Mouse (Mus musculus) stomach, embryonic 14.5 days (tissue): Measurements from ENCODE around the gene Cyp2c23. TPM values are rescaled to one million over a fixed set of nuclear protein-coding genes. Genes with fewer than 3 reads are reported as not detected.

Experiments used
- ATAC-seq: fragments of 200-750 bp; cut with Nextera tagmentation; 2 replicates; pipeline ENCODE4 v1.8.0; 2017; ENCODE audit warnings: low read depth, moderate TSS enrichment; ENCODE audit not compliant: insufficient number of reproducible peaks, insufficient read depth, low FRiP score
- H3K27ac ChIP-seq: fragments of 300-500 bp; sonication (generic); 2 replicates; pipeline ENCODE4 v1.5.1; 2014; ENCODE audit warnings: mild to moderate bottlenecking, low read length, moderate library complexity, mixed read lengths
- H3K27me3 ChIP-seq: fragments of 300-500 bp; sonication (generic); 2 replicates; pipeline ENCODE4 v1.6.1; 2014; ENCODE audit warnings: low read length, control low read depth, mixed read lengths; ENCODE audit not compliant: control insufficient read depth, insufficient read depth
- H3K36me3 ChIP-seq: fragments of 300-500 bp; sonication (generic); 2 replicates; pipeline ENCODE4 v1.6.1; 2014; ENCODE audit warnings: mild to moderate bottlenecking, control low read depth, low read length, moderate library complexity, mixed read lengths; ENCODE audit not compliant: control insufficient read depth, insufficient read depth
- H3K4me1 ChIP-seq: fragments of 300-500 bp; sonication (generic); 2 replicates; pipeline ENCODE4 v1.6.1; 2014; ENCODE audit warnings: low read length, control low read depth, mixed read lengths; ENCODE audit not compliant: control insufficient read depth, insufficient read depth
- H3K4me2 ChIP-seq: fragments of 300-500 bp; sonication (generic); replicated peaks from 2 replicates; pipeline ENCODE4 v1.6.1; 2014; ENCODE audit warnings: low read depth, low read length, control low read depth
- H3K4me3 ChIP-seq: fragments of 300-500 bp; sonication (generic); 2 replicates; pipeline ENCODE4 v1.5.1; 2014; ENCODE audit warnings: low read depth, low read length, control low read depth
- H3K9ac ChIP-seq: fragments of 300-500 bp; sonication (generic); replicated peaks from 2 replicates; pipeline ENCODE4 v1.6.1; 2014; ENCODE audit warnings: low read depth, mild to moderate bottlenecking, control low read depth, low read length, moderate library complexity, mixed read lengths
- H3K9me3 ChIP-seq: fragments of 300-500 bp; sonication (generic); 2 replicates; pipeline ENCODE4 v1.6.1; 2016; ENCODE audit warnings: low read depth, low read length, control low read depth; ENCODE audit not compliant: control insufficient read depth
- WGBS: fragments of 180-500 bp; shearing (Covaris S2); extraction: QIAGEN DNeasy Blood & Tissue Kit; methylation state at CpG from one replicate; pipeline ENCODE4 v1.1.7; 2014; 5-methylcytosine and 5-hydroxymethylcytosine counted together
- polyA plus RNA-seq: library from polyadenylated mRNA; unstranded; fragments of >200 nt; fragmentation: Nextera tagmentation; extraction: Ambion mirVana; gene quantifications from 2 replicates; pipeline ENCODE4 v1.2.1, GENCODE M21; 2014

Gene Cyp2c23
- 1.7 TPM in 2 replicates for polyA plus RNA-seq

- Histone ChIP-seq H3K9ac (no peak within 1 kb of the TSS), H3K4me3 (no peak within 1 kb of the TSS), H3K27me3 (no peaks in the 10 kb centered on the region), H3K27ac (no peak within 1 kb of the TSS), H3K36me3 (no peaks in the 10 kb centered on the region), H3K9me3 (no peaks in the 10 kb centered on the region), H3K4me2 (no peak within 1 kb of the TSS), H3K4me1 (no peaks in the 10 kb centered on the region)
- ATAC-seq: no peak
- 64% methylated on average over 8 of the region's 8 CpGs for WGBS
Measured at GRCm38 (mm10) chr19:44028972-44029371, at the start of gene Cyp2c23. Gene Cyp2c23, minus strand, starts transcription at chr19:44029208.

- Histone ChIP-seq H3K9ac (no peak overlapping the region), H3K9me3 (no peaks in the 10 kb centered on the region), H3K4me1 (no peaks in the 10 kb centered on the region), H3K27ac (no peak overlapping the region), H3K27me3 (no peaks in the 10 kb centered on the region), H3K36me3 (peaks cover 43% of the 10 kb centered on the region), H3K4me2 (no peak overlapping the region), H3K4me3 (no peak overlapping the region)
- WGBS: 86% methylated on average over 4 of the region's 4 CpGs
- ATAC-seq: no peak
Measured at GRCm38 (mm10) chr19:44077024-44077423, 48.0 kb upstream of the Cyp2c23 start.

DNA sequence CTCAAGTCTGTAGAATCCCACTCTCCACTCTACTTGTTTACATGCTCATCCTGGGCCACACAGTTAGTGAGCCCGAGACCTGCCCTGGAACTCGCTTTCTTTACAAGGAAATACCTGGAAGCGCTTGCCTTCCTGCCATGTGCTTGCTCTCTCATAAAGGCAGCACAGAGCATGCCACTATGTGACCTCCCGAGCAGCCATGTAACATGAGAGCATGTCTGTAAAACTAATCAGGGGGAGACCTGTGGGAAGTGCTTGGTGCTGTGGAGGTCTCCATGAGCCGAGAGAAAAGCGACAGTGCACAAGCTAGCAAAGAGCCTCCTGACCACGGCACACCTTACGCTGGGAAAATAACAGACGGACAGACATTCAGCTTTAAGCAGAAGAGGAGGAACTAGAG, 47.4 kb upstream of the Cyp2c23 start:
- no peaks in the 10 kb centered on the region for H3K9me3 ChIP-seq
- H3K27me3 ChIP-seq: no peaks in the 10 kb centered on the region
- no peak overlapping the region for H3K27ac ChIP-seq
- H3K4me3 ChIP-seq: no peak overlapping the region
- no peak for ATAC-seq
- H3K36me3 ChIP-seq: peaks cover 40% of the 10 kb centered on the region
- WGBS: 82% methylated on average over 9 of the region's 9 CpGs
- H3K4me1 ChIP-seq: no peaks in the 10 kb centered on the region
- no peak overlapping the region for H3K4me2 ChIP-seq
- H3K9ac ChIP-seq: no peak overlapping the region

DNA sequence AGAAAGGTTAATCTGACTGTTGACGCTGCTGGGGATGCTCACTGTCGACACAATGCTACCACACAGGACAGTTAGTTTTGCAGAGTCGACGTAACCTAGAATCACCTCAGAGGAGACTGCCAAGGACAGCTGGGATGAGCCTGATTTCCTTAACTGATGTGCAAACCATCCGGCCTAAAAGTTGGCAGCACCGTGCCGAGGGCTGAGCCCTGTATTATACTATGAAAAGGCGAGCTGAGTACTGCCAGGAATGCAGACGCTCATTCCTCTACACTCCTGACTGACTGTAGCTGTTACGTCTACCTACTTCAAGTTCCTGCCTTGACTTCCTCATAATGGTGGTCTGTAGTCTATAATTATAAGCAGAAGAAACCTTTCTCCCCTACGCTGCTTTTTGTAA, 46.0 kb upstream of the Cyp2c23 start:
- H3K27me3 ChIP-seq: no peaks in the 10 kb centered on the region
- no peak overlapping the region for H3K4me3 ChIP-seq
- H3K27ac ChIP-seq: no peak overlapping the region
- H3K4me1 ChIP-seq: no peaks in the 10 kb centered on the region
- no peak for ATAC-seq
- no peak overlapping the region for H3K9ac ChIP-seq
- 83% methylated on average over 11 of the region's 11 CpGs for WGBS
- H3K4me2 ChIP-seq: no peak overlapping the region
- peaks cover 30% of the 10 kb centered on the region for H3K36me3 ChIP-seq
- no peaks in the 10 kb centered on the region for H3K9me3 ChIP-seq

GRCm38 (mm10) chr19:44071166-44071565, 42.2 kb upstream of the Cyp2c23 start:
- WGBS: 51% methylated on average over 5 of the region's 5 CpGs
- H3K9ac ChIP-seq: no peak overlapping the region
- H3K27ac ChIP-seq: no peak overlapping the region
- H3K4me3 ChIP-seq: no peak overlapping the region
- no peaks in the 10 kb centered on the region for H3K9me3 ChIP-seq
- H3K4me2 ChIP-seq: no peak overlapping the region
- H3K27me3 ChIP-seq: no peaks in the 10 kb centered on the region
- no peak for ATAC-seq
- H3K4me1 ChIP-seq: 0 out of 2 replicates have a peak, but pooled peaks cover 3% of the 10 kb centered on the region
- H3K36me3 ChIP-seq: peaks cover 11% of the 10 kb centered on the region; the same call in 1 of the 2 replicates

DNA sequence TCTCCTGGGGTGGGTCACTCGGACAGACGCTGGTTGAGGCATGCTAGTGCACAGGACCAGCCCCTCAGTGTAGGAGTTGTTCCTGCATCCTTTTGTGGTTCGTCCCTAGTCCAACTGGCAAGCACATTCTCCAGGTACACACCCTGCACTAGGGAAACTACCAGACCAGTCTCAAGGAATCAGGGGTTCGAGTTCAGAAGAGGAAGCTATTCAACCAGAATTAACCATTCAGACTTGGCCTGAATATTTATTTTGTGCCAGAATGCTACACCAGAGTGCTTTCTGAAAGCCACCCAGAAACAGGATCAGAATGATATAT, 40.9 kb upstream of the Cyp2c23 start:
- H3K4me3 ChIP-seq: peak overlapping the region; percentile 79
- peak overlapping the region; percentile 78; the same call in 1 of the 2 replicates for H3K9ac ChIP-seq
- H3K9me3 ChIP-seq: no peaks in the 10 kb centered on the region
- H3K36me3 ChIP-seq: peaks cover 9% of the 10 kb centered on the region
- 10% methylated on average over 4 of the region's 4 CpGs for WGBS
- no peak for ATAC-seq
- H3K27ac ChIP-seq: peak overlapping the region; percentile 10; the same call in 1 of the 2 replicates
- H3K4me2 ChIP-seq: peak overlapping the region; percentile 83
- H3K27me3 ChIP-seq: no peaks in the 10 kb centered on the region
- H3K4me1 ChIP-seq: 0 out of 2 replicates have a peak, but pooled peaks cover 3% of the 10 kb centered on the region

GRCm38 (mm10) chr19:44069121-44069913, 40.3 kb upstream of the Cyp2c23 start, which contains the start of gene Erlin1:
Gene Erlin1, minus strand, starts transcription at chr19:44069785.
- peak; percentile 92 for ATAC-seq
- H3K27me3 ChIP-seq: no peaks in the 10 kb centered on the region
- WGBS: under 1% methylated on average over 74 of the region's 75 CpGs

DNA sequence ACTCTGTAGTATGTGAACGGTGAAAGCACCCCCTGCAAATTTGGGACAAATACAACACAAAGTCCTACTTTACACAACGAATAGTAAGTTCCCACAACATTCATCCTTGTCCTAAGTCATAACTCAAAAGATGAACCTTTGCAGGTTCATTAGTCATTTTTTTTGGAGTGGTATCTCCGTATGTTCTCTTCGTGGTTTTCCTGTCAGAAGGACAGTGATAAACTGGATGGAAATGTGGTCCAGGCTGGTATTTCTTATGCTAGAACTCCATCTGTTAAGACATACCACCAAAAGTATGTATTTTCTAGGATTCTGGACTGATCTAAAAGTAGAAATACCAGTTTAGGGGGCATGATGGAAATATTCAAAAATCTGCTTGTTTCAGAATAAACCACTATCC, 39.2 kb upstream of the Cyp2c23 start:
- peaks cover 7% of the 10 kb centered on the region for H3K36me3 ChIP-seq
- 74% methylated on average over 4 of the region's 4 CpGs for WGBS
- no peaks in the 10 kb centered on the region for H3K9me3 ChIP-seq
- peak overlapping the region; percentile 83 for H3K4me2 ChIP-seq
- no peaks in the 10 kb centered on the region for H3K27me3 ChIP-seq
- H3K9ac ChIP-seq: no peak overlapping the region
- H3K4me3 ChIP-seq: peak overlapping the region; percentile 79
- ATAC-seq: no peak
- 0 out of 2 replicates have a peak, but pooled peaks cover 3% of the 10 kb centered on the region for H3K4me1 ChIP-seq
- H3K27ac ChIP-seq: no peak overlapping the region

More at GRCm38 (mm10) chr19:44069121-44069913, 40.3 kb upstream of the Cyp2c23 start, which contains the start of gene Erlin1:
- Histone ChIP-seq H3K4me3 (peak within 1 kb of the TSS; percentile 79), H3K4me1 (0 out of 2 replicates have a peak, but pooled peaks cover 3% of the 10 kb centered on the region), H3K27ac (peak within 1 kb of the TSS; percentile 69; the same call in 1 of the 2 replicates), H3K9ac (peak within 1 kb of the TSS; percentile 78), H3K9me3 (no peaks in the 10 kb centered on the region), H3K4me2 (peak within 1 kb of the TSS; percentile 83), H3K36me3 (peaks cover 7% of the 10 kb centered on the region)
